Mouse (Mus musculus): ENCODE results near the gene Olfr1196.

- no peak for TF ChIP-seq CTCF (IDR thresholded peaks at IDR 0.05; ENCODE audit: borderline replicate concordance, extremely low read depth, insufficient read depth, insufficient read length)
- TF ChIP-seq POLR2A (IDR thresholded peaks at IDR 0.05; ENCODE audit: borderline replicate concordance, extremely low read depth, insufficient read depth, insufficient read length, poor library complexity, severe bottlenecking) = no peak
Observed at GRCm38 (mm10) chr2:88732266-88732665, 27.9 kb upstream of the Olfr1196 start, which contains the start of gene Olfr1197.
